Mouse (Mus musculus) heart, adult 18-20 months (tissue): ENCODE measurements around the gene Tex9. TPM values are rescaled to one million over a fixed set of nuclear protein-coding genes. Genes with fewer than 3 reads are reported as not detected.
A peak's percentile ranks its signal among the peaks of the same experiment; 100 is the strongest.
"Not testable (repeated sequence)": the region's sequence is repeated elsewhere in the genome, so short reads cannot be mapped to it uniquely, and the experiment has no call there.

Source experiments
- DNase-seq, 2 experiments: peaks; one replicate each; pipeline ENCODE4 v3.0.0; 2021 to 2022; ENCODE audit warnings: mixed read lengths in 1 of 2
- total RNA-seq, 2 experiments: library from RNA; stranded (reverse); gene quantifications; 2 replicates each; pipeline ENCODE4 v1.2.3; 2021

Tex9 gene
- total RNA-seq, 2 experiments from 2014 or later = 0.50 to 1.0 TPM

DNA sequence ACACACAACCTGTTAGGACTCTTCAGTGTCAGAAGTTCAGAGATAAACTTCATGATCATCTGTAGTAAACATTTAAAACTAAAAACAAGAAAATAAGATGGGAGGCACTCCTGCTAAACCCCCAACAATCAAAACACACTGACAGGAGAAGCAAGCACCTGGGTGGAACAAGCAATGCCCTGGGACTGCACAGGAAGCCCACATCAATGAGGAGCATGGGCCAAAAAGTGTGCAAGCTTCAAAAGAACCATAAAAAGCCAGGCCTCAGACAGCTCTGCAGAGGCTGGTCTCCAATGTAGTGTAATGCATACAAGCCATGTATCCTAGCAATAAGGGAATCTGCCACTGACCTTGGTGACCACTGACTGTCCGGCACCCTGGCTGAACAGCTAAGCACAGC lies 12.7 kb downstream of the Tex9 start:
- no peak for DNase-seq

GRCm38 (mm10) chr9:72477306-72477705 lies 14.7 kb downstream of the Tex9 start:
- no peak for DNase-seq

DNA sequence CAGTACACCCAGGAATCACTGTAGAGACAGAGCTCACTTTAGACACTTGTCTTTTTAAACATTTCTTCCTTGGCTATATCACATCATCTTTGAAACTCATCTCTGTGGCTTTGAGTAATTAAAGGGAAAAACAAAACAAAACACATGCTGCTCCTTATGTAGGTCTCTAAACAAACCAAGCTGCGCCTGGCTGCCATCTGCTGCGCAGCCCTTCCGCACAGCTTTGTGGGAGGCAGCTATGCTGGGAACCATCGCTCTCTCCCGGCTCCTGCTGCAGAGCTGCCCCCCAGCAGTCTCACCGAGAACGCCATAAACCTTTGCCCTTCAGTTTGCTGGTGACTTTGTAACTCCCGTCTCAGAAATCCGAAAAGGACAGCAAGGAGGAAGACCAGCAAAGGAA lies 16.5 kb downstream of the Tex9 start:
- DNase-seq = no peak

- no peak for DNase-seq
Observed at GRCm38 (mm10) chr9:72469851-72470250, 22.2 kb downstream of the Tex9 start.

DNA sequence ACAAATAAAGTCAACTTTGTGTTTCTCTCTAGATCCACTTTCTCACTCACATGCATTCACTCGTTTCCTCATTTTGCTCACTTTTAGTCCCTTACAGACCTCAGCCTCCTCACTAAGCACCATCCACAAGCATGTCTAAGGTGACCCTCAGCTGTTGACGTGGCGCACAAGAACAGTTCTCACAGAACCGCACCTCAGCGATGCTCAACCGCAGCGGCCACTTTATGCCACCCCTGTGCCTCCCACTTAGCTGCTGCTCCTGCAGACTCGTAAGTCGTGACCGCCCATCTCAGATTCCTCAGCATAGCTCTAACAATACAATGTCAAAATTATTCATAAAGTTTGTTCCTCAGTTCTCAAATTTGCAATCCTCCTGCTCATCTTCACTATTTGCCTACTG lies 23.4 kb downstream of the Tex9 start:
- DNase-seq = no peak

GRCm38 (mm10) chr9:72467551-72468407 lies 24.2 kb downstream of the Tex9 start:
- DNase-seq = peak; percentile 27 to 33

- DNase-seq = no peak
Observed at GRCm38 (mm10) chr9:72465754-72466181, 26.2 kb downstream of the Tex9 start.

DNA sequence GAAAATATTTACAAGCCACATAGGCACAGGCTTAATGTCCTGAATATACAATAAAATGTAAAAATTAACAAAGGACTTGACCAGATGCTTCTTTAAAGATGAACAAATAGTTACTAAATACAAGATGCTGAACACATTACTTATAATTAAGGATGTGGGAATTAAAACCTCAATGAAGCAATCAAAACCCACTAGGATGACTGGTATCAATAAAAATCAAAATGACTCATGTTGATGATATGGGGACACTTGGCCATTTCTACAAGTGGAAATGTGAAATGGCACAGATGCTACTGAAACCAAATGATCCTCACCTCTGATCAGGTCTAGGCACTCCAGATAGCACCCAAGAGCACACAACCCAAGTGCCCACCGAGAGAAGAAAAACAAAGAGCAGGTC lies 27.2 kb downstream of the Tex9 start:
- no peak for DNase-seq

- DNase-seq = no peak
Observed at GRCm38 (mm10) chr9:72462427-72462826, 29.6 kb downstream of the Tex9 start.

GRCm38 (mm10) chr9:72460767-72461166 lies 31.2 kb downstream of the Tex9 start:
- no peak for DNase-seq

- DNase-seq = no peak
Observed at GRCm38 (mm10) chr9:72459703-72460102, 32.3 kb downstream of the Tex9 start.

- peak; percentile 52 to 74 for DNase-seq
Observed at GRCm38 (mm10) chr9:72458233-72458632, 33.8 kb downstream of the Tex9 start.

GRCm38 (mm10) chr9:72456374-72456773 lies 35.6 kb downstream of the Tex9 start:
- DNase-seq = no peak

GRCm38 (mm10) chr9:72454281-72454680 lies 37.7 kb downstream of the Tex9 start:
- DNase-seq = not testable (repeated sequence)

DNA sequence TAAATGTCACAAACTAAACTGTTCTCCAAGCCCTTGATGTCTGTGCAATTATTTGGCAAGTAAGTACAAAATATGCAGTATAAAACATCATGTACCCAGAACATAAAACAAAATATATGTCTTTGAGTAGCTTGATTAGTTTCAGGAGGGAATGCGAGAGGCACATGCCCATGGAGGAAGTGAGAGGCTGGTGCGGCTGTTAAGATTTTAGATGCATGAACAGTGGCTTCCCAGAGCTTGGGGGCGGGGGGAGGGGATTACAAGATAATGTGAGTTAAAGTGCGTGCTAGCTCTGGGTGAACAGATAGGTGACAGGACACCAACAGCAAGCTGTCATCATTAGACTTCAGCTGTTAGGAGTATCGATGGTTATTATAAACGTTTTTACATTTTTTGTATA lies 40.9 kb downstream of the Tex9 start:
- DNase-seq = no peak

- peak in 1 of 2 experiments; percentile 7 for DNase-seq
Observed at GRCm38 (mm10) chr9:72450363-72450762, 41.6 kb downstream of the Tex9 start.

GRCm38 (mm10) chr9:72449841-72450240 lies 42.2 kb downstream of the Tex9 start:
- no peak for DNase-seq

GRCm38 (mm10) chr9:72449367-72449766 lies 42.6 kb downstream of the Tex9 start:
- DNase-seq = peak; percentile 61 to 71

- peak; percentile 29 to 83 for DNase-seq
Observed at GRCm38 (mm10) chr9:72448026-72448425, 44.0 kb downstream of the Tex9 start.

GRCm38 (mm10) chr9:72441927-72442715 lies 49.9 kb downstream of the Tex9 start:
- no peak for DNase-seq

- DNase-seq = no peak
Observed at GRCm38 (mm10) chr9:72440948-72441926, 50.8 kb downstream of the Tex9 start.

DNA sequence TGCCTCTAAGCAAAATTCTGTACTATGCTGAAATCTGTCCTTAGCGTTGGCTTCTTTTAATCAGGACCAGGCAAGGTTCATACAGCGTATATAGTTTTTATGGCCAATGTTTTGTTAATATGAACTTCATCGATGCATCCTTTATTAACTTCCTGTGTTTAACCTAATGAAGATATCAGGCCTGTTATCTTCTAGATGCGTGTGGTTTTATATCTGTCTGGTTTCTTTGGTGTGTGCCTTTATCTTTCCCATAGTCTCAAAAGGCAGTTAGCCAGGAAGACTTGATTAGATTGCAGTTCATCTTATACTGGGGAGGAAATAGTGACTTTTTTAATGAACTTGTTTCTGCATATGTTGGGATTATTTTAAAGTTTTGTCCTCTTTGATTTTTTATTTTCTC lies 51.7 kb downstream of the Tex9 start:
- no peak for DNase-seq
